Mouse (Mus musculus): Measurements from ENCODE around the gene Lhfp. TPM values are rescaled to one million over a fixed set of nuclear protein-coding genes. Genes with fewer than 3 reads are reported as not detected.

Lhfp gene
- polyA plus RNA-seq, 2 experiments, result 2.6 to 2.7 TPM

GRCm38 (mm10) chr3:53284023-53284422 is 242.7 kb downstream of the Lhfp start:
- Histone ChIP-seq H3K27me3 (ENCODE audit: control insufficient read depth, insufficient read depth, low read length) (no peaks in the 10 kb centered on the region), H3K4me1 (replicated peaks; ENCODE audit: control insufficient read depth in 2 of 2, insufficient read depth in 2 of 2, low read length in 1 of 2) (no peaks in the 10 kb centered on the region), H3K4me2 (ENCODE audit: low read depth) (no peak overlapping the region), H3K9ac (replicated peaks) (no peak overlapping the region), H3K4me3 (ENCODE audit: insufficient read depth in 1 of 2, low read depth in 2 of 2, low read length in 2 of 2) (no peak overlapping the region), H3K27ac (no peak overlapping the region), H3K9me3 (ENCODE audit: control insufficient read depth, low read length) (no peaks in the 10 kb centered on the region), H3K36me3 (replicated peaks; ENCODE audit: control insufficient read depth, insufficient read depth, low read depth) (no peaks in the 10 kb centered on the region)
- ATAC-seq (ENCODE audit: insufficient read depth) (no peak), DNase-seq (ENCODE audit: low read depth in 3 of 3, low spot score in 3 of 3) (no peak)
- 66% methylated on average over 5 of the region's 5 CpGs for WGBS (ENCODE audit: insufficient replicate concordance)
- TF ChIP-seq CTCF (IDR thresholded peaks at IDR 0.05; ENCODE audit: low read depth), result no peak
- no peak for TF ChIP-seq EP300 (IDR thresholded peaks at IDR 0.05; ENCODE audit: low read depth)

DNA sequence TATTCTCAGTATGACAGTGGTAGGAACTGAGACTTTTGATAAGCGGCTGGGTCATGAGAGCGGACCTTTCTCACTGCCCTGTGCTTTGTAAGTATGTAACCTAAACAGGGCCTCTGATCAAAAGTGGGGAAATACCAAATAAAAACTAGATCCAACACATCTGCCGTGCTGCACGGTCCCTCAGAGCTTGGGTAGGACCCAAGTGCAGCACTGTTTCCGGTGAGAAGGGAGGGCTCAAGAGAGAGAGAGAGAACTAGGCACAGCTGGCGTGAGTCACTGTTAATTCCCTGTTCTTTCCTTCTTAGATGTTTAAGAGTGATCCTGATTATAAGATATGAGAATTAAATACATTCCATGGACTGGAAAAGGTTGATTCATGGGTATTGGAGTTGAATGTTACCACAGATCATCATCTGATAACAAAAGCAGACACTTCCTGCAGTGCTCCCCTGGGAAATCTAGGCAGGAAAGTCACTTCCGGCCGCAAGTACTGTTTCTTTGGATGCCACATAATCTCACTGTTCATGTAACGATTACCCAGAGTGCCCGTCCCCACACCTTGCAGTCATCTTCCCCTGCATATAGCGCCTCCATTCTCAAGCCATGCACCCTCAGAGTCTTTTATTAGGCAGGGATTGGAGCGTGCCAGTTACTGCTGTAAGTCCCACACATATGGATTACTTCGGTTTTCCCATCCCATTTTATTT is 243.3 kb downstream of the Lhfp start:
- Histone ChIP-seq H3K4me2 (ENCODE audit: low read depth) (no peak overlapping the region), H3K4me1 (replicated peaks; ENCODE audit: control insufficient read depth in 2 of 2, insufficient read depth in 2 of 2, low read length in 1 of 2) (no peaks in the 10 kb centered on the region), H3K27me3 (ENCODE audit: control insufficient read depth, insufficient read depth, low read length) (no peaks in the 10 kb centered on the region), H3K9me3 (ENCODE audit: control insufficient read depth, low read length) (no peaks in the 10 kb centered on the region), H3K4me3 (ENCODE audit: insufficient read depth in 1 of 2, low read depth in 2 of 2, low read length in 2 of 2) (no peak overlapping the region), H3K27ac (no peak overlapping the region), H3K9ac (replicated peaks) (no peak overlapping the region), H3K36me3 (replicated peaks; ENCODE audit: control insufficient read depth, insufficient read depth, low read depth) (no peaks in the 10 kb centered on the region)
- ATAC-seq (ENCODE audit: insufficient read depth) (no peak), DNase-seq (ENCODE audit: low read depth in 3 of 3, low spot score in 3 of 3) (no peak)
- WGBS (ENCODE audit: insufficient replicate concordance), result 36% methylated on average over 13 of the region's 13 CpGs
- TF ChIP-seq CTCF (IDR thresholded peaks at IDR 0.05; ENCODE audit: low read depth) (no peak), EP300 (IDR thresholded peaks at IDR 0.05; ENCODE audit: low read depth) (no peak)

DNA sequence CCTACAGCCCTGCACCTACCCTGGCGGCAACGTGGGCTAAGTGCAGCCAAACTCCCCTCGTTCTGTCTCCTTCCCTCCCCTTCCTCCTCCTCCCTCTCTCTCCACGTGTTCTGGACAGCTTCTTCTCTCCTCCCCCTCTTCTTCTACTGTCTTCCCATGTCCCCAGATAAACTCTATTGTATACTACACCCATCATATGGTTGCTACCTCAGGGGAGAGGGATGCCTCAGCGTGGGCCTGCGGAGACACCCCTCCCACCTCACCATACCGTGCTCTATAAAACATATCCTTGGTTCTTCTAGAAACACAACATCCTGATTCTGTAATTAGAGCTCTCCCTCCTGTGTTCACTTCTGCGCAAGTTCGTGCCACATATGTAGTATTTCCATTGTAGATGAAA is 247.3 kb downstream of the Lhfp start:
- Histone ChIP-seq H3K4me3 (ENCODE audit: insufficient read depth in 1 of 2, low read depth in 2 of 2, low read length in 2 of 2) (no peak overlapping the region), H3K4me1 (replicated peaks; ENCODE audit: control insufficient read depth in 2 of 2, insufficient read depth in 2 of 2, low read length in 1 of 2) (no peaks in the 10 kb centered on the region), H3K9ac (replicated peaks) (no peak overlapping the region), H3K27me3 (ENCODE audit: control insufficient read depth, insufficient read depth, low read length) (no peaks in the 10 kb centered on the region), H3K9me3 (ENCODE audit: control insufficient read depth, low read length) (no peaks in the 10 kb centered on the region), H3K36me3 (replicated peaks; ENCODE audit: control insufficient read depth, insufficient read depth, low read depth) (no peaks in the 10 kb centered on the region), H3K4me2 (ENCODE audit: low read depth) (no peak overlapping the region), H3K27ac (no peak overlapping the region)
- no peak for DNase-seq (ENCODE audit: low read depth in 3 of 3, low spot score in 3 of 3)
- no peak for TF ChIP-seq CTCF (IDR thresholded peaks at IDR 0.05; ENCODE audit: low read depth)
- TF ChIP-seq EP300 (IDR thresholded peaks at IDR 0.05; ENCODE audit: low read depth), result no peak
- whole genome bisulfite sequencing (ENCODE audit: insufficient replicate concordance), result 49% methylated on average over 9 of the region's 9 CpGs
- no peak for ATAC-seq (ENCODE audit: insufficient read depth)

DNA sequence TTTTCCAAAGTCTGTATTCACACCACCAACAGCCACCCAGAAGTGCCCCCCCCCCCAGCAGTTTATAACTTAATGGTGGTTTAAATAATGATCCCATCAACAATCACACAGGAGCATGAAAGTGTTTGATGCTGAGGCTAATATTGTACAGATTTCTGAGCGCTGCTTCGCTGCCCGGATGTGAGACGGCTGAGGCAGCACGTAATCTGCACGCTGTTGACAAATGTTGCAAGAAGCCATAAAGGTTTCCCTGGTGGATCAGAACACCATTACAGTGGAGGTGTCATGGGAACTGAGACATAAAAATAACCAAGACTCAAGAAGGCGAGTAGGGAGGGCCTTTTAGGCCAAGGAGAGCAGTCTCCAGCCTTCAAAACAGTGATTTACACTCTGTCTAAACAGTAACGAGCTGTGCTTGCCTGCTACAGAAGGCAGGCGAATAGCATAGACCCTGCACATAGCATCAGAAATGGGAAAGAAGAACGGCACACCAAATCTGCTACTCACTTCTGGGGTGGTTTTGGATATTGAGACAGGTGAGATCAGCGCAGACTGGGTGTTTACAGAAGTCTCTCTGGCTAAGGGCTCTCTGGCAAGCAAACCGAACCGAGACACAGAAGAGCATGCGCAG is 248.4 kb downstream of the Lhfp start:
- WGBS (ENCODE audit: insufficient replicate concordance), result 73% methylated on average over 14 of the region's 14 CpGs
- no peak overlapping the region for H3K4me2 ChIP-seq (ENCODE audit: low read depth)
- no peaks in the 10 kb centered on the region for H3K4me1 ChIP-seq (replicated peaks; ENCODE audit: control insufficient read depth in 2 of 2, insufficient read depth in 2 of 2, low read length in 1 of 2)
- no peaks in the 10 kb centered on the region for H3K36me3 ChIP-seq (replicated peaks; ENCODE audit: control insufficient read depth, insufficient read depth, low read depth)
- no peaks in the 10 kb centered on the region for H3K9me3 ChIP-seq (ENCODE audit: control insufficient read depth, low read length)
- ATAC-seq (ENCODE audit: insufficient read depth) (no peak), DNase-seq (ENCODE audit: low read depth in 3 of 3, low spot score in 3 of 3) (no peak)
- TF ChIP-seq CTCF (IDR thresholded peaks at IDR 0.05; ENCODE audit: low read depth) (no peak), EP300 (IDR thresholded peaks at IDR 0.05; ENCODE audit: low read depth) (no peak)
- no peak overlapping the region for H3K4me3 ChIP-seq (ENCODE audit: insufficient read depth in 1 of 2, low read depth in 2 of 2, low read length in 2 of 2)
- no peak overlapping the region for H3K9ac ChIP-seq (replicated peaks)
- no peaks in the 10 kb centered on the region for H3K27me3 ChIP-seq (ENCODE audit: control insufficient read depth, insufficient read depth, low read length)
- no peak overlapping the region for H3K27ac ChIP-seq

DNA sequence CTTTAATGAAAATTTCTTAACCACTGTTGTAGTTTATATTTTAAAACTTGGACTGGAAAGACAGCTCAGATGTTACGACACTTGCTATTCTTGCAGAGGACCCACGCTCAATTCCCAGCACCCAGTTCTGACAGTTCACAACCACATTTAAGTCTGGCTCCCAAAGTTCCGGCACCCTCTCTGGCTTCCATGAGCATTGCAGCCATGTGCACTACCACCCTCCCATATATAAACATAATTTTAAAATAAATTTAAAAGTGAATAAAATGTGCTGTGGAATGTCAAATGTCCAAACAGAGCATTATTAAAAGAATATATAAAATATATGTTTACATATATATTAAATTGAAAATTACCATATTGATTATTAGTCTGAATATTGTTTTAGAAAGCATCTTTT is 249.9 kb downstream of the Lhfp start:
- no peak for ATAC-seq (ENCODE audit: insufficient read depth)

More for the DNA sequence above, 249.9 kb downstream of the Lhfp start:
- 79% methylated on average over 3 of the region's 3 CpGs for WGBS (ENCODE audit: insufficient replicate concordance)
- H3K36me3 ChIP-seq (replicated peaks; ENCODE audit: control insufficient read depth, insufficient read depth, low read depth), result no peaks in the 10 kb centered on the region
- no peaks in the 10 kb centered on the region for H3K9me3 ChIP-seq (ENCODE audit: control insufficient read depth, low read length)
- no peaks in the 10 kb centered on the region for H3K4me1 ChIP-seq (replicated peaks; ENCODE audit: control insufficient read depth in 2 of 2, insufficient read depth in 2 of 2, low read length in 1 of 2)
- no peak overlapping the region for H3K4me2 ChIP-seq (ENCODE audit: low read depth)
- H3K4me3 ChIP-seq (ENCODE audit: insufficient read depth in 1 of 2, low read depth in 2 of 2, low read length in 2 of 2), result no peak overlapping the region
- H3K27me3 ChIP-seq (ENCODE audit: control insufficient read depth, insufficient read depth, low read length), result no peaks in the 10 kb centered on the region
- no peak overlapping the region for H3K27ac ChIP-seq
- TF ChIP-seq CTCF (IDR thresholded peaks at IDR 0.05; ENCODE audit: low read depth), result no peak
- no peak for TF ChIP-seq EP300 (IDR thresholded peaks at IDR 0.05; ENCODE audit: low read depth)
- no peak overlapping the region for H3K9ac ChIP-seq (replicated peaks)
- DNase-seq (ENCODE audit: low read depth in 3 of 3, low spot score in 3 of 3), result no peak
